Mouse (Mus musculus): ENCODE data around the gene Fam183b. TPM values are rescaled to one million over a fixed set of nuclear protein-coding genes. Genes with fewer than 3 reads are reported as not detected.

Gene Fam183b
- polyA plus RNA-seq (2012; rRNA removed): 0.26 and 0.61 TPM in 2 replicates

GRCm38 (mm10) chr11:58801558-58802228 lies at the start of gene Fam183b:
Gene Fam183b (minus strand): TSS chr11:58801960.

GRCm38 (mm10) chr11:58846919-58847461 lies 45.2 kb upstream of the Fam183b start, which contains the start of gene Gm12258:
Gene Gm12258 (plus strand): TSS chr11:58847158.

GRCm38 (mm10) chr11:58838951-58839350 lies 37.2 kb upstream of the Fam183b start, which contains the start of gene Olfr311:
Gene Olfr311 (plus strand): TSS chr11:58839251.

GRCm38 (mm10) chr11:58828937-58829336 lies 27.2 kb upstream of the Fam183b start, which contains the start of gene Olfr312:
Gene Olfr312 (plus strand): TSS chr11:58829237.

GRCm38 (mm10) chr11:58814700-58815099 lies 12.9 kb upstream of the Fam183b start, which contains the start of gene Olfr313:
Gene Olfr313 (plus strand): TSS chr11:58815000.

GRCm38 (mm10) chr11:58782480-58783089 lies 19.2 kb downstream of the Fam183b start, which contains the start of gene Olfr314:
Gene Olfr314 (plus strand): TSS chr11:58782952.

GRCm38 (mm10) chr11:58772888-58773287 lies 28.9 kb downstream of the Fam183b start, which contains the start of gene Olfr315:
Gene Olfr315 (plus strand): TSS chr11:58773188.

GRCm38 (mm10) chr11:58752434-58752833 lies 49.3 kb downstream of the Fam183b start, which contains the start of gene Olfr316:
Gene Olfr316 (plus strand): TSS chr11:58752734.

Other genes with a start within 250 kb of the Fam183b start
- gene Olfr328, start 246.3 kb downstream of the Fam183b start, polyA plus RNA-seq (2012; rRNA removed): not detected in 2 replicates
- not detected in 2 replicates for gene Olfr224, start 231.4 kb downstream of the Fam183b start, polyA plus RNA-seq (2012; rRNA removed)
- not detected in 2 replicates for gene Olfr325, start 224.2 kb downstream of the Fam183b start, polyA plus RNA-seq (2012; rRNA removed)
- not detected in 2 replicates for gene Olfr324, start 206.8 kb downstream of the Fam183b start, polyA plus RNA-seq (2012; rRNA removed)
- 116 and 121 TPM in 2 replicates for gene 2210407C18Rik, start 185.9 kb downstream of the Fam183b start, polyA plus RNA-seq (2012; rRNA removed)
- gene Olfr323, start 171.5 kb downstream of the Fam183b start, polyA plus RNA-seq (2012; rRNA removed): 0.03 TPM in 1 of 2 replicates, not detected in the other
- 0.11 and 0.27 TPM in 2 replicates for gene Trim58, start 161.5 kb downstream of the Fam183b start, polyA plus RNA-seq (2012; rRNA removed)
- gene Olfr322, start 143.2 kb downstream of the Fam183b start, polyA plus RNA-seq (2012; rRNA removed): not detected in 2 replicates
- gene Olfr320, start 120.9 kb downstream of the Fam183b start, polyA plus RNA-seq (2012; rRNA removed): not detected in 2 replicates
- gene Olfr319, start 102.8 kb downstream of the Fam183b start, polyA plus RNA-seq (2012; rRNA removed): not detected in 2 replicates
- gene Olfr318, start 77.9 kb downstream of the Fam183b start, polyA plus RNA-seq (2012; rRNA removed): not detected in 2 replicates
- gene Olfr317, start 62.7 kb downstream of the Fam183b start, polyA plus RNA-seq (2012; rRNA removed): not detected in 2 replicates
- not detected in 2 replicates for gene Olfr316, start 49.2 kb downstream of the Fam183b start, polyA plus RNA-seq (2012; rRNA removed)
- gene Olfr315, start 28.8 kb downstream of the Fam183b start, polyA plus RNA-seq (2012; rRNA removed): not detected in 2 replicates
- gene Olfr314, start 19.0 kb downstream of the Fam183b start, polyA plus RNA-seq (2012; rRNA removed): not detected in 2 replicates
- gene Olfr313, start 13.0 kb upstream of the Fam183b start, polyA plus RNA-seq (2012; rRNA removed): not detected in 2 replicates
- gene Olfr312, start 27.3 kb upstream of the Fam183b start, polyA plus RNA-seq (2012; rRNA removed): not detected in 2 replicates
- not detected in 2 replicates for gene Olfr311, start 37.3 kb upstream of the Fam183b start, polyA plus RNA-seq (2012; rRNA removed)
- 0.38 and 0.61 TPM in 2 replicates for gene Gm12258, start 45.2 kb upstream of the Fam183b start, polyA plus RNA-seq (2012; rRNA removed)
- 1.1 and 1.4 TPM in 2 replicates for gene 2810021J22Rik, start 65.3 kb upstream of the Fam183b start, polyA plus RNA-seq (2012; rRNA removed)
- gene Zfp39, start 102.3 kb upstream of the Fam183b start, polyA plus RNA-seq (2012; rRNA removed): 0.11 and 0.12 TPM in 2 replicates
- gene Btnl10, start 115.9 kb upstream of the Fam183b start, polyA plus RNA-seq (2012; rRNA removed): not detected in 2 replicates
- gene Rnf187, start 137.0 kb upstream of the Fam183b start, polyA plus RNA-seq (2012; rRNA removed): 102 and 188 TPM in 2 replicates
- gene Hist3h2ba, start 147.0 kb upstream of the Fam183b start, polyA plus RNA-seq (2012; rRNA removed): 1.8 and 3.1 TPM in 2 replicates
- 7.0 and 8.4 TPM in 2 replicates for gene Hist3h2a, start 152.7 kb upstream of the Fam183b start, polyA plus RNA-seq (2012; rRNA removed)
- 0.05 and 0.08 TPM in 2 replicates for gene Trim17, start 152.7 kb upstream of the Fam183b start, polyA plus RNA-seq (2012; rRNA removed)
- gene Trim11, start 176.1 kb upstream of the Fam183b start, polyA plus RNA-seq (2012; rRNA removed): 15.6 and 16.0 TPM in 2 replicates

All from stomach, adult 2 months (tissue).